Comparison of ENCODE assay signal across 36 mouse cellular contexts in genomic region chr5:107700873-107701272, GRCm38 (mm10). TPM values are rescaled to one million over a fixed set of nuclear protein-coding genes. Genes with fewer than 3 reads are reported as not detected.
DNase-seq lines count a peak whose midpoint lies in the region; ATAC-seq and TF ChIP-seq lines count a peak whose summit lies in the region.
"Had no signal": no experiment of that assay in that cellular context is flagged by ENCODE, and none has a peak within 500 bp of the region (broad histone marks: within the 10 kb centered on the region; RNA-seq: fewer than 3 reads in every experiment).

No protein-coding gene starts in this region.

- peaks cover 7% of the 10 kb centered on the region for H3K4me1 ChIP-seq in heart, embryonic 13.5 days
- H3K4me1 ChIP-seq in liver, postnatal 0 days (ENCODE audit: insufficient read depth) = no peaks in the 10 kb centered on the region
- H3K4me1 ChIP-seq in midbrain, embryonic 16.5 days (ENCODE audit: control insufficient read depth, insufficient read depth, low read length) = no peaks in the 10 kb centered on the region
- H3K4me1 ChIP-seq: embryonic facial prominence, embryonic 13.5 days; forebrain, embryonic 10.5 days; forebrain, embryonic 15.5 days; hindbrain, embryonic 13.5 days; liver, embryonic 13.5 days; neural tube, embryonic 13.5 days had no signal

- TF ChIP-seq CTCF in liver, postnatal 0 days (IDR thresholded peaks at IDR 0.05; ENCODE audit: low read depth) = no peak

- intact Hi-C loops in heart, postnatal 14 days (cut with DNase I) = no loop called here
- intact Hi-C loops in left cerebral cortex, postnatal 4 days (cut with DNase I) = no loop called here

- H3K36me3 ChIP-seq in heart, embryonic 13.5 days = no peaks in the 10 kb centered on the region
- no peaks in the 10 kb centered on the region for H3K36me3 ChIP-seq in liver, postnatal 0 days (replicated peaks; ENCODE audit: insufficient read depth, low read length)
- no peaks in the 10 kb centered on the region for H3K36me3 ChIP-seq in midbrain, embryonic 16.5 days (ENCODE audit: control insufficient read depth, insufficient read depth, low read length)
- H3K36me3 ChIP-seq: embryonic facial prominence, embryonic 13.5 days; forebrain, embryonic 10.5 days; forebrain, embryonic 15.5 days; hindbrain, embryonic 13.5 days; liver, embryonic 13.5 days; neural tube, embryonic 13.5 days had no signal

- H3K27ac ChIP-seq in heart, embryonic 13.5 days (replicated peaks) = no peak overlapping the region
- H3K27ac ChIP-seq in liver, postnatal 0 days (ENCODE audit: low read depth) = no peak overlapping the region
- no peak overlapping the region for H3K27ac ChIP-seq in midbrain, embryonic 16.5 days (ENCODE audit: low read length)
- H3K27ac ChIP-seq: embryonic facial prominence, embryonic 13.5 days; forebrain, embryonic 10.5 days; forebrain, embryonic 15.5 days; hindbrain, embryonic 13.5 days; kidney, postnatal 0 days; liver, embryonic 13.5 days; neural tube, embryonic 13.5 days had no signal

- no peak for ATAC-seq in heart, embryonic 13.5 days (ENCODE audit: extremely low read depth, insufficient number of reproducible peaks, low FRiP score, low TSS enrichment)
- no peak for ATAC-seq in liver, postnatal 0 days
- ATAC-seq in common myeloid progenitor, adult 5-6 weeks (replicated peaks; ENCODE audit: low read depth, poor library complexity, severe bottlenecking) = peak; percentile 53
- no peak for ATAC-seq in midbrain, embryonic 16.5 days
- ATAC-seq: forebrain, embryonic 15.5 days; intestine, embryonic 16.5 days; Patski had no signal

- TF ChIP-seq EP300 in liver, postnatal 0 days (IDR thresholded peaks at IDR 0.05; ENCODE audit: low read depth) = peak; percentile 32; the same call in 1 of the 2 replicates

- no peak for DNase-seq in heart, postnatal 14 days
- no peak for DNase-seq in liver, postnatal 0 days
- DNase-seq in liver (no peak), A20 (ENCODE audit: low read depth, low spot score) (peak; percentile 21)
- no peak for DNase-seq in left cerebral cortex, postnatal 4 days
- DNase-seq: adrenal gland, postnatal 10 days; cerebellum, adult 11 months; cerebellum, adult 9-10 months; gastrocnemius, postnatal 36 days; heart, postnatal 4 days; kidney, adult 8-10 months; kidney, postnatal 4 days; liver, embryonic 13.5 days; lung, adult 2 months; lung, postnatal 10 days; right cerebral cortex, postnatal 4 days had no signal

- no peaks in the 10 kb centered on the region for H3K27me3 ChIP-seq in heart, embryonic 13.5 days (replicated peaks)
- H3K27me3 ChIP-seq in liver, postnatal 0 days (ENCODE audit: insufficient read depth, low read length) = no peaks in the 10 kb centered on the region
- no peaks in the 10 kb centered on the region for H3K27me3 ChIP-seq in midbrain, embryonic 16.5 days (ENCODE audit: control insufficient read depth, insufficient read depth, low read depth, low read length)
- H3K27me3 ChIP-seq: CH12.LX; embryonic facial prominence, embryonic 13.5 days; forebrain, embryonic 15.5 days; hindbrain, embryonic 13.5 days; liver, embryonic 13.5 days; neural tube, embryonic 13.5 days had no signal

- WGBS in heart, embryonic 13.5 days = 46% methylated on average over 10 of the region's 10 CpGs
- WGBS in liver, postnatal 0 days (ENCODE audit: insufficient replicate concordance) = 63% methylated on average over 10 of the region's 10 CpGs
- 95% methylated on average over 10 of the region's 10 CpGs for WGBS in midbrain, embryonic 16.5 days

- no peak overlapping the region for H3K4me3 ChIP-seq in heart, embryonic 13.5 days
- H3K4me3 ChIP-seq in liver, postnatal 0 days (ENCODE audit: low read depth, low read length) = no peak overlapping the region
- H3K4me3 ChIP-seq in midbrain, embryonic 16.5 days (ENCODE audit: low read depth, low read length) = no peak overlapping the region
- H3K4me3 ChIP-seq: embryonic facial prominence, embryonic 13.5 days; forebrain, embryonic 10.5 days; forebrain, embryonic 15.5 days; hindbrain, embryonic 13.5 days; liver, embryonic 13.5 days; myocyte; neural tube, embryonic 13.5 days had no signal

- peak overlapping the region; percentile 40; the same call in 1 of the 2 replicates for H3K4me2 ChIP-seq in heart, embryonic 13.5 days
- no peak overlapping the region for H3K4me2 ChIP-seq in liver, postnatal 0 days (ENCODE audit: low read depth, low read length)
- H3K4me2 ChIP-seq in midbrain, embryonic 16.5 days (ENCODE audit: low read length) = no peak overlapping the region
- H3K4me2 ChIP-seq: embryonic facial prominence, embryonic 13.5 days; forebrain, embryonic 15.5 days; hindbrain, embryonic 13.5 days; liver, embryonic 13.5 days; midbrain, embryonic 11.5 days; neural tube, embryonic 13.5 days had no signal

- H3K9me3 ChIP-seq in heart, embryonic 13.5 days = 0 out of 2 replicates have a peak, but pooled peaks cover 5% of the 10 kb centered on the region
- no peaks in the 10 kb centered on the region for H3K9me3 ChIP-seq in liver, postnatal 0 days (ENCODE audit: low read length)
- H3K9me3 ChIP-seq in midbrain, embryonic 16.5 days (replicated peaks; ENCODE audit: control insufficient read depth, low read length, poor library complexity, severe bottlenecking) = no peaks in the 10 kb centered on the region
- H3K9me3 ChIP-seq: embryonic facial prominence, embryonic 13.5 days; forebrain, embryonic 10.5 days; forebrain, embryonic 15.5 days; hindbrain, embryonic 13.5 days; liver, embryonic 13.5 days; neural tube, embryonic 13.5 days had no signal

- no peak overlapping the region for H3K9ac ChIP-seq in heart, embryonic 13.5 days
- no peak overlapping the region for H3K9ac ChIP-seq in liver, postnatal 0 days (replicated peaks)
- no peak overlapping the region for H3K9ac ChIP-seq in midbrain, embryonic 16.5 days (ENCODE audit: low read depth, low read length)
- H3K9ac ChIP-seq: embryonic facial prominence, embryonic 13.5 days; forebrain, embryonic 15.5 days; hindbrain, embryonic 13.5 days; liver, embryonic 13.5 days; neural tube, embryonic 13.5 days had no signal

RNA-seq across cellular contexts. Expression of gene Gfi1, which starts 25.0 kb away (rescaled TPM):
- not detected in 2 replicates for polyA plus RNA-seq in heart, embryonic 13.5 days (2015; fragmentation: Nextera tagmentation; extraction: Ambion mirVana)
- total RNA-seq in heart, postnatal 14 days (2021) = 1 to 10 TPM in 1 of 2 experiments, under 1 TPM in 1; 0.29 to 1.5 TPM
- polyA plus RNA-seq in liver, postnatal 0 days (2015; fragmentation: Nextera tagmentation; extraction: Ambion mirVana) = 1.3 and 1.4 TPM in 2 replicates
- total RNA-seq in common myeloid progenitor, adult 5-6 weeks (2017) = 9.0 and 9.8 TPM in 2 replicates
- under 1 TPM in 1 of 2 experiments, not detected in 1; 0.36 TPM for total RNA-seq in left cerebral cortex, postnatal 4 days (2021)
- polyA plus RNA-seq in midbrain, embryonic 16.5 days (2015; fragmentation: Nextera tagmentation; extraction: Ambion mirVana) = not detected in 2 replicates
- total RNA-seq: gastrocnemius, adult 18-20 months; layer of hippocampus, adult 8-10 months; layer of hippocampus, postnatal 25 days; left cerebral cortex, adult 8-10 months; left cerebral cortex, postnatal 36 days had no signal
- polyA plus RNA-seq: embryonic facial prominence, embryonic 13.5 days; forebrain, embryonic 10.5 days; forebrain, embryonic 15.5 days; hindbrain, embryonic 13.5 days; kidney, postnatal 0 days; midbrain, embryonic 11.5 days; midbrain, postnatal 0 days had no signal
